Mouse (Mus musculus): ENCODE measurements around the gene Wls. TPM values are rescaled to one million over a fixed set of nuclear protein-coding genes. Genes with fewer than 3 reads are reported as not detected.

Gene Wls
- polyA plus RNA-seq, 1 experiment: 32.2 TPM

- Histone ChIP-seq H3K4me3 (ENCODE audit: insufficient read depth, low read length) (no peak overlapping the region), H3K4me1 (ENCODE audit: control insufficient read depth, insufficient read depth, low read length) (peaks cover under 1% of the 10 kb centered on the region; the same call in 1 of the 2 replicates), H3K27ac (ENCODE audit: insufficient read depth, low read length) (no peak overlapping the region)
- TF ChIP-seq CTCF (IDR thresholded peaks at IDR 0.05; ENCODE audit: extremely low read depth, insufficient read depth, low read length) (no peak), POLR2A (IDR thresholded peaks at IDR 0.05; ENCODE audit: extremely low read depth, insufficient read depth, low read length) (no peak)
These were observed 50.9 kb downstream of the Wls start for GRCm38 (mm10) chr3:159890176-159891056.

GRCm38 (mm10) chr3:159891057-159891752 lies 51.7 kb downstream of the Wls start:
- H3K4me3 ChIP-seq (ENCODE audit: insufficient read depth, low read length): no peak overlapping the region
- no peak overlapping the region for H3K27ac ChIP-seq (ENCODE audit: insufficient read depth, low read length)
- TF ChIP-seq POLR2A (IDR thresholded peaks at IDR 0.05; ENCODE audit: extremely low read depth, insufficient read depth, low read length): no peak
- TF ChIP-seq CTCF (IDR thresholded peaks at IDR 0.05; ENCODE audit: extremely low read depth, insufficient read depth, low read length): no peak

GRCm38 (mm10) chr3:159907329-159907728 lies 67.9 kb downstream of the Wls start:
- TF ChIP-seq CTCF (IDR thresholded peaks at IDR 0.05; ENCODE audit: extremely low read depth, insufficient read depth, low read length) (no peak), POLR2A (IDR thresholded peaks at IDR 0.05; ENCODE audit: extremely low read depth, insufficient read depth, low read length) (no peak)
- Histone ChIP-seq H3K4me3 (ENCODE audit: insufficient read depth, low read length) (no peak overlapping the region), H3K27ac (ENCODE audit: insufficient read depth, low read length) (no peak overlapping the region), H3K4me1 (ENCODE audit: control insufficient read depth, insufficient read depth, low read length) (no peaks in the 10 kb centered on the region)

More at GRCm38 (mm10) chr3:159891057-159891752, 51.7 kb downstream of the Wls start:
- H3K4me1 ChIP-seq (ENCODE audit: control insufficient read depth, insufficient read depth, low read length): no peaks in the 10 kb centered on the region

DNA sequence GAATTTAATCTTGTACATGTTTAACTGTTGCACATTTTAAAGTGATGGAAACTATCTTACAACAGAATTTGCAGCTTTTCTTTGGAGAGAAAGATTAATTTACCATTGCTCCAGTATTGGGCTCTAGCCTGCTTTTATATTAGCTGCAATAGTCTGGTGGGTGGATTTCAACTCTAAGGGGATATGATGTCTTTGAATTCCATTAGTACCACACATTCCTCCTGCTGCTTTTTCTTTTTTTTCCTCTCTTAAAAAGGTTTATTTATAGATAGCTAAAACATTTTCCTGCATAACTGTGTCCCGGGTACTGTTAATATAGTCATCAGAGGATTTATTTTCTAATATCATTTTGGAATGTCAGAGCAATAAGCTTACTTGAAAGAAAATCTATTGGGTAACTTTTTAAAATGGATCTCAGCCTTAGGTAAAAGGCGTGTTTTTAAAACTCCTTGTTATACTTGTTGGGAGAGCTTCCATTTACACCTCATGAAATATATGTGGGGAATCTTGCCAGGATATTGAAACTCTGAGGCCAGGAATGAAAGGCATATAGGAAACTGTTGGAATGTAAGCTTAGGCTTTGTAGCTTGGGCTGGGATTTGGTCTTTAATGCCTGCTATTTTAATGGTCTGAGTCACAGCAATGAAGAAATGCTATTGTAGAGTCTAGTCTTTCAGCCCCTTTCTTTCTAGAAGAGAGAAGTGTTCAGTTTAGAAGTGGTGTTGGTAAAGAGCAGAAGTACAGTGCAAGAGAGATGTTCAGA lies 78.0 kb downstream of the Wls start:
- Histone ChIP-seq H3K4me1 (ENCODE audit: control insufficient read depth, insufficient read depth, low read length) (no peaks in the 10 kb centered on the region), H3K4me3 (ENCODE audit: insufficient read depth, low read length) (no peak overlapping the region), H3K27ac (ENCODE audit: insufficient read depth, low read length) (no peak overlapping the region)
- TF ChIP-seq POLR2A (IDR thresholded peaks at IDR 0.05; ENCODE audit: extremely low read depth, insufficient read depth, low read length) (no peak), CTCF (IDR thresholded peaks at IDR 0.05; ENCODE audit: extremely low read depth, insufficient read depth, low read length) (no peak)

Other genes with a start within 250 kb of the Wls start
- 2.3 TPM in 2 replicates for gene Rpe65, start 240.5 kb upstream of the Wls start, polyA plus RNA-seq (2012; rRNA removed)

Measured in cortical plate, adult 2 months (tissue).